Mouse (Mus musculus) bone marrow macrophage, adult 2 months (primary cell): Measurements from ENCODE around the gene Tekt3.

Experiments
- CTCF ChIP-seq: IDR thresholded peaks from 2 replicates; pipeline ENCODE4 v1.5.1; 2012; ENCODE audit warnings: low read depth, mild to moderate bottlenecking, low read length, moderate library complexity
- POLR2A ChIP-seq: IDR thresholded peaks from 2 replicates; pipeline ENCODE4 v1.6.1; 2012; ENCODE audit warnings: mild to moderate bottlenecking, low read depth, low read length, borderline replicate concordance

DNA sequence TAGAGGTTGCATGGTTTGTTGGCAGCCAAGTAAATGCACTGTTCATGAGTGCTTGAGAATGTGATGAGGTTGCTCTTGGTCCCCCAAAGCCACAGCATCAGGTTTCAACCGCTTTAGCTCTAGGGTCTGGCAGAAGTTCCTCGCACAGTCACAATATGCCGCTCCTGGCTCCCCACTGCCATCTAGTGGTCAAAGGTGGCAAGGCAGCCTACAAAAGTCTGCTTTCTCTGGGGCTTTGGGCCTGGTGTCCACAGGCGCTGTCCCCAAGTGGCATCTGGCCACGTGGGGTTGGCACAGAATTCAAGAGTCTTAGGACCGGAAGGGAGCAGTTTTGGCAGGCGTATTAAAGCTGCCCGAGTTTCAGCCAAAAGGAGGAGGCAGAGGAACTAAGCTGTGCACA lies 74.2 kb downstream of the Tekt3 start:
- TF ChIP-seq CTCF (peak; percentile 91), POLR2A (no peak)
